Mouse (Mus musculus) embryonic fibroblast, embryonic 13.5 days (primary cell): ENCODE data around the gene Avp.

Experiments used
- CTCF ChIP-seq: IDR thresholded peaks from 2 replicates; pipeline ENCODE4 v1.5.1; 2011; ENCODE audit warnings: mild to moderate bottlenecking, control low read depth, low read length, moderate library complexity, borderline replicate concordance; ENCODE audit not compliant: insufficient read depth
- POLR2A ChIP-seq: IDR thresholded peaks from 2 replicates; pipeline ENCODE4 v1.6.1; 2011; ENCODE audit warnings: low read depth, mild to moderate bottlenecking, control low read depth, low read length, moderate library complexity

DNA sequence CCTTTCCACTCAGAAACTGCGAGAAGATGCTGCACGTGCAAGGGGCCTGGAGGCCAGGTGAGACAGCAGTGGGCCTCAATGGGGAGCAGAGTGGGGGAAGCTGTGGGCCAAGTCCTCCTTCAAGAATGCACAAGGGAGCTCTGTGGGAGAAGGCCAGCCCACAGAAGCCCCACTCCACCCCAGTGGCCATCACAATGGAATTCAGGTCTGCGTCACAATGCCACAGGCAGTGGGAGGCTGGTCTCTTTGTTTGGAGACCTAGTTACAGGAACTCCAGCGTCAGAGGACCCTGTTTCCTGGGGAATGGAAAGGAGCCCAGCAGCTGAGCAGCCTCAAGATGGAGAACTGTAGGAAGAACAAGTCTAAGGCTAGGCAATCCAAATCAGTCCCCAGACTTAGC, 6.8 kb upstream of the Avp start:
- TF ChIP-seq POLR2A (no peak), CTCF (no peak)
